Mouse (Mus musculus) retina, postnatal 7 days (tissue): ENCODE measurements around the gene Hap1.

Experiments
- DNase-seq: peaks from one replicate; pipeline ENCODE4 v3.0.0-alpha.2; 2012; ENCODE audit warnings: low read depth, low spot score

Hap1 gene

DNA sequence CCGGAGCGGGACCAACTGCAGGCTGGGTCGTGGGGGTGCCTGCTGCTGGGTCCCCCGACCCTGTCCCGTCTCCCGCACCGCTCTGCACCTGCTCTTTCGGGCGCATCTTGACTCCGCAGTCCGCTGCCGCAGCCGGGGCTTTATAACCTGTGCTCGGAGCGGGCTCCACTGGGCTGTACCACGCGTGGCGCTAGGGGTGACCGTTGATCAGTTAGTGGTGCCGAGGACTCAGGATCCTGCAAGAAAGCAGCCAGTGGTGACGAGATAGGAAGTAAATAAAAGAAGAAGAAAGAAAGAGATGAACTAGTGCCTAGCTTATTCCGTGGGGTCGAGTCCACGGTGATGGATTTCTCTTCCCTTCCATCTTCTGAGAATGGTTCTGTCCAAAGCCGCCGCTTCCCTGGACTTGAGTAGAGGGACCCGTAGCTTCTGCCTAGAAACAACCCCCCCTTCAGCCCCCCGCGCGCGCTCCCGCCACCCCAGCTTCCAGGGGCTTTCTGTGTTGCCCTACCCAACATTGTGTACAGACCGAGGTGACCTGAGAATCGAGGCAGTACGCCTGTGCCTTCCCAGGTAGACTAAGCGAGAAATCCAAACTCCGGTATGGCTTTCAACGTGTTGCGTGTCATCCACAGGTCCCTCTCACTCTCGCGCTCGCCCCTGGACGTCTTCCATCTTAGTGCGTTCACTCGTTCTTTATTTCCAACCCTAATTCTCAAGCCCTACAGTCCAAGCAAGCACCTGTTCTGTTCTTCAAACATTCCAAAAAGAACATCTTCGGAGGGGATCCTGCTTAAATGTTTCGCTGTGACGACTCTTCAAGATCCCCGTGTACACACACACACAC is at the start of gene Hap1:
TSS of gene Hap1 (minus strand) at position 157 of the 847 bp plus-strand sequence.
- peak; percentile 83 for DNase-seq

GRCm38 (mm10) chr11:100404456-100405074 is 48.6 kb upstream of the Hap1 start:
- DNase-seq, result no peak

DNA sequence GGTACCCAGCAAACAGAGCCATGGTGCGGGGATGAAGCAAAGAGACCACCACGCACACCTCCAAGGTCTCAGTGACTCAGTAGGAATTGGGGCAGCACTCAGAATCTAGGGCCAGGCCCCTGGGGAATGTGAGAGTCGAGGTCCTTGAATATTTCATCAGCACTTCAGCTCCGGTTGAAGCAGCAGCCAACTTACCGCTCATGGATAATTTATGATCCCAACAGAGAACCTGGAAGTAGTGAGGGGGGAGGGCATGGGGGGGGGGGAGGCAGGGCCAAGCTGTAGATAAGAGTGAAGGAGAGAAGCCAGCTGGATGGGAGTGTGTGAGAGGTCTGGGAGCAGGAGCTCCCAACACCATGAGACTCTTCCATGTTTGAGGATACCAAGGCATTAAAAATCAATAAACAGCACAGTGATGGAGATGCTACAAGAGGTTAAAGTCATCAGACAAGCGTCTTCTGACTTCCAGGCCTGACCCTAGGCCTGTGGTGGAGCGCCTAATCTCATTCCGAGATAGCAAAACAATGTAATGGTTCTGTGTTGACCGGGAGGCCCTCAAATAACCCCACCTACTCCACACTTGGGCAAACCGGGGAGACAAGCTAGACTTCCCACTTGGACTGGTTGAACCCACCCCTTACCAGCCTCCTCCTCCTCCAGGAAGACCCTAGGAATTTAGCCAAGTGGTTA is 47.7 kb upstream of the Hap1 start:
- no peak for DNase-seq

DNA sequence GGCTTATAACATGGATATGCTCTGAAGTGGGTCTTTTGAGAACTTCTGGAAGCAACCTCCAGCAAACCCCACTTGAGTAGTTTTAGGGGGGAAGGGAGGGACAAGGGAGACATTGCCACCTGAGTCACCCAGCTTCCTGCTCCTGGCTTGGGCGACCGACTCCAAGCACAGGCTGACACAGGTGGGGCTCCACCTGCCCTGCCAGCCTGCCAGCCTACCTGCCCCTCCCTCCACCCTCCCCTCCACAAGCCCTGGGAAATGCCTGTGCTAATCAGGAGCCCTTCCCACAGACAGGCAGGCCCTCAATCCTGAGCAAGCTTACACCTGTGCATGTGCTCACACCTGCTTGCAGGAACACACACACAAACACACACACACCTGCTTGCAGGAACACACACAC is 46.8 kb upstream of the Hap1 start:
- DNase-seq, result no peak

DNA sequence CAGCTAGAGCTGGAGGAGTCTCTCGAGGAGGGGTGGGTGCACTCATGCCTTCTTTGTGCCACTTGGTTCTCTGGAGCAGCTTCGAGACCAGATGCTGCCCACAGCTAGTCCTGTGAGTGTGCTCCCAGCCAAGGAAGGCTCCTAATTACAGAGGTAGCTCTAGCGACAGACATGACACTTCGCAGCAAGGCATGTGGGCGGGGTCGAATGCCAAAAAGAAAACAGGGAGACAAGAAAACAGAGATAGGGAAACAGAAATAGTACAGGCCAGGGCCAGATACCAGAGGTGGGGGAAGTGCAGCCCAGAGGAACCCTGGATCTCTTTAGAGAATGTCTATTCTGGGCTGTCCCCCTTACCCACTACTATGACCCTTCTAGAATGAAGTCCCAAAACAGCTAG is 46.3 kb upstream of the Hap1 start:
- no peak for DNase-seq

- DNase-seq, result no peak
Measured at GRCm38 (mm10) chr11:100400842-100401241, 44.9 kb upstream of the Hap1 start.

- DNase-seq, result no peak
Measured at GRCm38 (mm10) chr11:100399727-100400538, 44.0 kb upstream of the Hap1 start.

DNA sequence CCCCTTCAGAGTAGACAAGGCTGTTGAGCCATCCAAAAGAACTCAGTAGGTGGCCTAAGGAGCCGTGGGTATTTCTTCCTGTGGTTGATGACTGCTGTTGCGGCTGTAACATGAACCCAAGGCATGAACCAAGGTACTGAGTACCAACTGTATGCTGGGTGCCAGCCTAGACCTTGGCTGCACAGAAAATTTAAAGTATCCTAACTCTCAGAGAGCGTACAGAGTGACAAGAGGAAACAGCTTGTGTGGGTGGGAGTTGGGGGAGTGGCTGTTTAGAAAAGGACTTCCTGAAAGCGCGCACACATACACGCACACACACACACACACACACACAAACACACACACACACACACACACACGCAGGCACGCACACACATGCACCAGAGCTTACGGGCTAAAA is 43.4 kb upstream of the Hap1 start:
- DNase-seq, result no peak

DNA sequence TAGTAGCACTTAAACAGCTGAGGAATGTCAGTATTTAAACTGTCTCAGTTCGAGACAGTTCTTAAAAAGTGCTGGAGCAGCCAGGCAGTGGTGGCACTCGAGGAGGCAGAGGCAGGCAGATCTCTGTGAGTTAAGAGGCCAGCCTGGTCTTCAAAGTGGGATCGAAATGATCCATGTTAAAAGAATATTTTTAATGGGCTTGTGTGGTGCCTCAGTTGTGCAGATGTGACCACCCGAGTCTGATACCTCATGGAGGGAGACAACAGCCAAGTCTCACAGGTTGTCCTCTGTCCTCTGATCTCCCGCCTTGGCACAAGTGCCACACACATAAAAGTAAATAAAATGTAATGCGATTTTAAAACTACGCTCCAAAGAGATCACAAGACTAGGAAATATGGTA is 42.6 kb upstream of the Hap1 start:
- DNase-seq, result no peak

GRCm38 (mm10) chr11:100397600-100398389 is 41.9 kb upstream of the Hap1 start, which contains the start of gene Jup:
Jup (minus strand) TSS chr11:100397763.
- DNase-seq, result peak; percentile 96

GRCm38 (mm10) chr11:100396886-100397599 is 41.1 kb upstream of the Hap1 start:
- no peak for DNase-seq

GRCm38 (mm10) chr11:100395861-100396631 is 40.1 kb upstream of the Hap1 start:
- DNase-seq, result no peak

DNA sequence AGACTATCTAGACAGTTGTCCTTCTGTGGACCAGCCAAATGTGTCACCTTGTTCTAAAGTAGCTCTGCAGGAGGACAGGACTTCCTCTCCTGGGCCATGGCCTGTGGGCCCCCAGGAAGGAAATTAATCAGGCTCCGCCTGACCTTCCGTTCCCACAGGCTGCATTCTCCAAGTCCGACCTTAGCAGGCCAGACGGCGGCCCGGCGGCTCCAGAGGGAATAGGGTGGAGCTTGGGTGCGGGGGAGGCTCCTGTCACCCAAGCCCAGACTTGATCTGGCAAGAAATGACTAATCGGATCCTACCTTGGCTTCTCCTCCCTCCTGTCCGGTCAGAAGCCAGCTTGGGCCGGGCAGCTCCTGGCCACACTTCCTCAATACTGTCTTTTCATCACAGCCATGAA is 39.3 kb upstream of the Hap1 start:
- DNase-seq, result no peak

DNA sequence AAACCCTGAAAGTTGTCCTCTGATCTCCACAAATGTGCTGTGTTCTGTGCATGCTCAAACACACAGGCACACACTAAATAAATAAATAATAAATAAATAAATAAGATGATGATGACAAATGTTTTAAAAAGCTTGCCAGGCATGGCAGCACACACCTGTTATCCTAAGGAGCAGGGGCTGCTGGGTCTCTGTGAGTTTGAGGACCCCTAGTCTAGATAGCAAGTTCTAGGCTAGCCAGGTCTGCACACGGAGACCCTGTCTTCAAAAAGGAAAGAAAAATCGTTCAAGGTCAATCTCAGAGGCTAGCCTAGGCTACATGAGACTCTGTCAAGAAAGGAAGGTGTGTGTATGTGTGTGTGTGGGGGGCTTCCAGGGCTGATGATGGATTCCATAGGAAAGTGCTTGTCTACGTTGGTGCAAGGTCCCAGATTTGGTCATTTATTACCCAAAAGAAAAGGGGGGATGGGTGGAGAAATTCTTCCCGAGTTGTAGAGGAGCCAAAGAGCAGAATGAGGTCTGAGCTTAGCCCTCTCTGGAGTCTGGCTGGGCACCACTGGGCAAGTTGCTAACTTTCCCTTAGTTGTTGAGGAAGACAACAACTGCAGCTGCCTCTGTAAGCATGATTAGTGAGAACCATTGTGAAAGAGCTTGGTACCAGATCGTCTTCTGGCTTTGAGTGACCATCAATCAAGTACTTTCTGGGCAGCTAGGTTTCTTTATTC is 38.6 kb upstream of the Hap1 start:
- DNase-seq, result no peak

GRCm38 (mm10) chr11:100393733-100394132 is 37.8 kb upstream of the Hap1 start:
- no peak for DNase-seq

- no peak for DNase-seq
Measured at GRCm38 (mm10) chr11:100392958-100393357, 37.0 kb upstream of the Hap1 start.

DNA sequence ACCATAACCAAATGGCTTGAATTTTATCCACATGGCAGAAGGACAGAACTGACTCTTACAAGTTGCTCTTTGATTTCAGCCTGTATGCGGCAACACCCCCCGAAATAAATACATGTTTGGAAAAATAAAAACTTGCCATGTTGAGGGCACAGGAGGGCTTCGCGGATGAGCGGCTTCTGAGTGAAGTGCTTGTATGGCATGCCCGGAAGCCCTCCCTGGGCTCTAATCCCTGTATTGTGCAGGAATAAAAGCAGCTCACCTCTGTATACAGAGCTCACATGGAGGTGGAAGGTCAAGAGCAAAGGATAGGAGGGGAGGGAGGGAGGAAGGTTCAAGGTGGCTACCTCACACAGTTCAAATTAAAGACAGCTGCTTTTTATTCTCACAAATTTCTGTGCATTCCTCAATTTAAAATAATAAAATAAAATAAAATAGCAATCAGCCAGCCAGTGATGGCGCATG is 36.0 kb upstream of the Hap1 start:
- DNase-seq, result no peak

DNA sequence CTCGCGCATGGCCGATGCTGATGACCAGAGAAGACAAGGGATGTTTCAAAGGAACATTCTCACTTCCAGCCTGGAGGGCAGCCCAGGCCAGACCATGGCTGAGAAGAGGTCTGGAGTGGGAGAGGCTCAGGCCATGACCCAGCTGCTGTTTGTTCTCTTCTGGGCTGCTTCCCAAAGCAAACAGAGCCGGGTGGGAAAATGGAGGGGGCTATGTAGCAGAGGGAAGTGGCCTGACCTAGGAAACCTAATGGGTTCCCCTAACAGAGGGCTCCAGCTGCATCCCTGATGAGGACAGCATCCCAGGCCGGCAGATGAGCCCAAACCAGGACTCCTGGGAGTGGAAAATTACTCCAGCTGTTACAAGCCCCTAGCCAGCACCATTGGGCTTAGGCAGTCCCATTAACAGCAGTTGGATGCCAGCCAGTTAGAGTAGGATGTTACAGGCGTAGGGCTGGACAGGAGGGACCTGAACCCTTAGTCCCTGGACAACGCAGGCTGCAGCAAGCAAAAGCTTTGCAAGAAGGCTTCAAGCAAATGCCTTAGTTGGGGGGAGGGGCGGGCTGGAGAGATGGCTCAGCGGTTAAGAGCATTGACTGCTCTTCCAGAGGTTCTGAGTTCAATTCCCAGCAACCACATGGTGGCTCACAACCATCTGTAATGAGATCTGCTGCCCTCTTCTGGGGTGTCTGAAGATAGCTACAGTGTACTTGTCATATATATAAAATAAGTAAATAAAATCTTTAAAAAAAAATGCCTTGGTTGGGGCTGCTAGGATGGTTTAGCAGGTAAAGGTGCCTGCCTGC is 35.4 kb upstream of the Hap1 start:
- DNase-seq, result no peak
